Mouse (Mus musculus) left cerebral cortex, adult 11 months (tissue): ENCODE data around the gene Nexn.

ENCODE experiments used
- DNase-seq: peaks from one replicate; pipeline ENCODE4 v3.0.0; 2022; ENCODE audit warnings: low spot score

Gene Nexn

GRCm38 (mm10) chr3:152193635-152194097 is 72.5 kb downstream of the Nexn start:
- DNase-seq = peak; percentile 83

- DNase-seq = no peak
Observed at GRCm38 (mm10) chr3:152193177-152193576, 73.0 kb downstream of the Nexn start.

- no peak for DNase-seq
Observed at GRCm38 (mm10) chr3:152192238-152192931, 73.8 kb downstream of the Nexn start.

- DNase-seq = no peak
Observed at GRCm38 (mm10) chr3:152191791-152192237, 74.3 kb downstream of the Nexn start.

- DNase-seq = no peak
Observed at GRCm38 (mm10) chr3:152190679-152191477, 75.3 kb downstream of the Nexn start.

GRCm38 (mm10) chr3:152189306-152189705 is 76.8 kb downstream of the Nexn start:
- DNase-seq = no peak
